Mouse (Mus musculus): Measurements from ENCODE around the gene Npas1. TPM values are rescaled to one million over a fixed set of nuclear protein-coding genes. Genes with fewer than 3 reads are reported as not detected.

Npas1 gene
- total and polyA plus RNA-seq, 3 experiments = 0.05 TPM; not detected in 2

DNA sequence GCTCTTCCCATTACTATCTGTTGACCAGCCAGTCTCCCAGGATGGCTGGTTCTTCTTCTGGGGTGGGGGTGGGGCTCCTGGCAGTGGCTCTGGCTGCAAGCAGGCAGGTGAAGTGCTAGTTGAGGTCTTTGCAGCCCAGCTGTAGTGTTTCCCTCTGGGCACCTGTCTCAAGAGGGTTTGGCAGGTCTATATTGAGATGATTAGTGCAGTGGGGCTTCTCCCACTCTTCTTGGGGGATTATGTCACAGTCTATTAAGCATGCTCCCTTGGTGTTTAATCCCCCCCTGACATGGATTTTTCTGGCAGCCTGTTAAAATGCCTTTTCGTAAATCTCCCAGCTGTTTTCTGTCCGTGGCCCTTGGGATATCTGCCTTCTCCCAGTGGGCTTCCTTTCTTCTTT, 64.6 kb downstream of the Npas1 start:
- Histone ChIP-seq H3K36me3 (replicated peaks) (peaks cover 96% of the 10 kb centered on the region), H3K4me1 (ENCODE audit: insufficient read depth, low read depth, low read length) (peaks cover 69% of the 10 kb centered on the region), H3K27me3 (ENCODE audit: insufficient read depth, low read length) (no peaks in the 10 kb centered on the region), H3K9me3 (replicated peaks) (no peaks in the 10 kb centered on the region), H3K4me3 (ENCODE audit: low read depth, low read length) (no peak overlapping the region)
- no peak for TF ChIP-seq GATA1 (IDR thresholded peaks at IDR 0.05; ENCODE audit: borderline replicate concordance, low read length)
- TF ChIP-seq CTCF (IDR thresholded peaks at IDR 0.05; ENCODE audit: low read depth, low read length) = no peak
- no peak for TF ChIP-seq TAL1 (conservative IDR thresholded peaks at IDR 0.05; ENCODE audit: low read depth, low read length)
- TF ChIP-seq POLR2AphosphoS5 (IDR thresholded peaks at IDR 0.05; ENCODE audit: insufficient replicate concordance, low read depth, low read length) = no peak
- no peak for TF ChIP-seq GATA2 (IDR thresholded peaks at IDR 0.05; ENCODE audit: borderline replicate concordance, low read depth, low read length)
- DNase-seq (ENCODE audit: low spot score) = no peak
- no peak for ATAC-seq (ENCODE audit: extremely low read depth, insufficient number of reproducible peaks, low FRiP score, poor library complexity, severe bottlenecking)

DNA sequence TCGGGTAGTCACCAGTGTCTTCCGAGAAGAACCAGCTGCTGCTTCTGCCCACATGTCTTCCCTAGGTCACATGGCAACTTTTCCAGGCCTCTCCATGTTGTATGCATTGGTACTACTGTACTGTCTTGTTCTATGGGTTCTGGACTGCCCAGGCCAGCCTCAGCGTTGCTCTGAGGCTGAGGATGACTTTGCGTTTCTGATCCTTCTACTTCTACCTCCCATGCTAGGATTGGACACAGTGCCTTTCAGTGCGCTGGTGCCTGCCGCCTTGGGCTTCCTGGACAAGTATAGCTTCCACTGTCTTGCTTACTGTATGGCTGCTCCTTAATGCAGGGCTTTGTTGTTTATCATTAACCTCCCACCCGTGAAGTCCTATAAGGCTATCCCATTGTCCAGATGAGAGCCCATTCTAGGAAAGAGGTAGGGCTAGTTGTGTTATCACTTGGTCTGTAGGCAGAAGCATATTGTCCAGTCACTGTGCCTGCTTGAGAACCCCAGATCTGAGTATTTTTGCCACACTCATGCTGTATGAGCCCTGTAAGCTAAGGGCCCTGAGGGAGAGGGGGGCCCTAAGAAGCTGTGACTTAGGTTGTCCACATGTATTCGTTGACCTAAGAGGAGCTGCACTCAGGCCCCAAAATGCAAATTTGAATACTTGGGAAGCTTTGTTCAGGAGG, 65.2 kb downstream of the Npas1 start:
- no peak for ATAC-seq (ENCODE audit: extremely low read depth, insufficient number of reproducible peaks, low FRiP score, poor library complexity, severe bottlenecking)
- no peaks in the 10 kb centered on the region for H3K27me3 ChIP-seq (ENCODE audit: insufficient read depth, low read length)
- no peak for DNase-seq (ENCODE audit: low spot score)
- H3K36me3 ChIP-seq (replicated peaks) = peaks cover 95% of the 10 kb centered on the region
- TF ChIP-seq TAL1 (conservative IDR thresholded peaks at IDR 0.05; ENCODE audit: low read depth, low read length) = no peak
- no peak overlapping the region for H3K4me3 ChIP-seq (ENCODE audit: low read depth, low read length)
- H3K4me1 ChIP-seq (ENCODE audit: insufficient read depth, low read depth, low read length) = peaks cover 74% of the 10 kb centered on the region
- H3K9me3 ChIP-seq (replicated peaks) = no peaks in the 10 kb centered on the region

DNA sequence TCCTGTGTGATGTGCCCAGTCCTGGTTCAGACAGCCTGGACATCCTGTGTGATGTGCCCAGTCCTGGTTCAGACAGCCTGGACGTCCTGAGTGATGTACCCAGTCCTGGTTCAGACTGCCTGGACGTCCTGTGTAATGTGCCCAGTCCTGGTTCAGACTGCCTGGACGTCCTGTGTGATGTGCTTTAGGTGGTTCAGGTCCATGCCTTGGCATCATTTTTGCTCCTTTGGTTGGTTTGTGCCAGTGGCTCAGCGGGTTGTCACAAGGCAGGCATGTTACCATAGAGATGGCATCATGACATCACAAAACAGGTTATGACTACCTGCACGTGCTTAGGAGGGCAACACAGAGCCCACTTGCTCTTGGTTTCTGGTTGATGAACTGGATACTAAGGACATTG, 66.4 kb downstream of the Npas1 start:
- peaks cover 76% of the 10 kb centered on the region for H3K4me1 ChIP-seq (ENCODE audit: insufficient read depth, low read depth, low read length)
- peaks cover 93% of the 10 kb centered on the region for H3K36me3 ChIP-seq (replicated peaks)
- no peak overlapping the region for H3K4me3 ChIP-seq (ENCODE audit: low read depth, low read length)

DNA sequence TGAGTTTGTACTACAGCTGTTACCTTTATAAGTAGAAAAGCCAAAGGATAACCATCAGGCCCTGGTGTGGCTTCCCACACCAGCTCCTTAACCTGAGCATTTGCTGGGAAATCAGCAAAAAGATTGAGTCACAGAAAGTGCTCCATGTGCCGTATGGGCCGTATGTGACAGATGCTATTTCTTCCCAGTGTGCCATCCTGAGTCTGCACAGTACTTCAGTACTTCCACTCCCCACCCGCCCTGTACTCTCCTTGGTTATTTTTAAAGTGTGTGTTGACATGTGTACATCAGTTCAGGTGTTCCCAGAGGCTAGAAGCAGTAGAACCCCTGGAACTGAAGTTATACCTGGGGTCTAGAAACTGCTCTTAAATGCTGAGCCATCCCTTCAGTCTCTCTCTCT, 70.5 kb downstream of the Npas1 start:
- Histone ChIP-seq H3K9me3 (replicated peaks) (no peaks in the 10 kb centered on the region), H3K4me3 (ENCODE audit: low read depth, low read length) (no peak overlapping the region), H3K4me1 (ENCODE audit: insufficient read depth, low read depth, low read length) (peaks cover 74% of the 10 kb centered on the region), H3K27me3 (ENCODE audit: insufficient read depth, low read length) (no peaks in the 10 kb centered on the region), H3K36me3 (replicated peaks) (peaks cover 80% of the 10 kb centered on the region)
- DNase-seq (ENCODE audit: low spot score) (no peak), ATAC-seq (ENCODE audit: extremely low read depth, insufficient number of reproducible peaks, low FRiP score, poor library complexity, severe bottlenecking) (no peak)
- TF ChIP-seq GATA1 (IDR thresholded peaks at IDR 0.05; ENCODE audit: borderline replicate concordance, low read length) (no peak), GATA2 (IDR thresholded peaks at IDR 0.05; ENCODE audit: borderline replicate concordance, low read depth, low read length) (no peak), CTCF (IDR thresholded peaks at IDR 0.05; ENCODE audit: low read depth, low read length) (no peak), TAL1 (conservative IDR thresholded peaks at IDR 0.05; ENCODE audit: low read depth, low read length) (no peak), POLR2AphosphoS5 (IDR thresholded peaks at IDR 0.05; ENCODE audit: insufficient replicate concordance, low read depth, low read length) (no peak)

More for the DNA sequence above, 66.4 kb downstream of the Npas1 start:
- Histone ChIP-seq H3K9me3 (replicated peaks) (no peaks in the 10 kb centered on the region), H3K27me3 (ENCODE audit: insufficient read depth, low read length) (no peaks in the 10 kb centered on the region)
- TF ChIP-seq GATA2 (IDR thresholded peaks at IDR 0.05; ENCODE audit: borderline replicate concordance, low read depth, low read length) (no peak), CTCF (IDR thresholded peaks at IDR 0.05; ENCODE audit: low read depth, low read length) (no peak), GATA1 (IDR thresholded peaks at IDR 0.05; ENCODE audit: borderline replicate concordance, low read length) (no peak), POLR2AphosphoS5 (IDR thresholded peaks at IDR 0.05; ENCODE audit: insufficient replicate concordance, low read depth, low read length) (no peak), TAL1 (conservative IDR thresholded peaks at IDR 0.05; ENCODE audit: low read depth, low read length) (no peak)
- no peak for ATAC-seq (ENCODE audit: extremely low read depth, insufficient number of reproducible peaks, low FRiP score, poor library complexity, severe bottlenecking)
- no peak for DNase-seq (ENCODE audit: low spot score)

Other genes starting within 250 kb of the Npas1 start
- 0.23 and 0.63 TPM in 2 replicates for gene C5ar2, start 233.6 kb downstream of the Npas1 start, total RNA-seq (2014; fragmentation: Nextera tagmentation)
- gene C5ar2, start 233.6 kb downstream of the Npas1 start, total RNA-seq (2017) = 0.12 and 0.27 TPM in 2 replicates
- gene C5ar2, start 233.6 kb downstream of the Npas1 start, polyA plus RNA-seq (2012) = 0.02 TPM in 2 replicates
- not detected in 2 replicates for gene C5ar1, start 218.2 kb downstream of the Npas1 start, total RNA-seq (2014; fragmentation: Nextera tagmentation)
- gene C5ar1, start 218.2 kb downstream of the Npas1 start, total RNA-seq (2017) = 0.16 and 0.64 TPM in 2 replicates
- not detected in 2 replicates for gene C5ar1, start 218.2 kb downstream of the Npas1 start, polyA plus RNA-seq (2012)
- gene Inafm1, start 204.1 kb downstream of the Npas1 start, total RNA-seq (2014; fragmentation: Nextera tagmentation) = 3.5 and 4.1 TPM in 2 replicates
- 18.8 and 23.1 TPM in 2 replicates for gene Inafm1, start 204.1 kb downstream of the Npas1 start, total RNA-seq (2017)
- gene Inafm1, start 204.1 kb downstream of the Npas1 start, polyA plus RNA-seq (2012) = 92.0 and 140 TPM in 2 replicates
- gene Ccdc9, start 190.9 kb downstream of the Npas1 start, total RNA-seq (2014; fragmentation: Nextera tagmentation) = 8.1 and 16.6 TPM in 2 replicates
- 58.0 and 66.0 TPM in 2 replicates for gene Ccdc9, start 190.9 kb downstream of the Npas1 start, total RNA-seq (2017)
- 133 and 136 TPM in 2 replicates for gene Ccdc9, start 190.9 kb downstream of the Npas1 start, polyA plus RNA-seq (2012)
- gene Bbc3, start 169.3 kb downstream of the Npas1 start, total RNA-seq (2014; fragmentation: Nextera tagmentation) = 10.2 and 15.8 TPM in 2 replicates
- gene Bbc3, start 169.3 kb downstream of the Npas1 start, total RNA-seq (2017) = 9.0 and 16.3 TPM in 2 replicates
- gene Bbc3, start 169.3 kb downstream of the Npas1 start, polyA plus RNA-seq (2012) = 209 and 355 TPM in 2 replicates
- 105 TPM in 2 replicates for gene Sae1, start 89.9 kb downstream of the Npas1 start, total RNA-seq (2014; fragmentation: Nextera tagmentation)
- 319 and 383 TPM in 2 replicates for gene Sae1, start 89.9 kb downstream of the Npas1 start, total RNA-seq (2017)
- 49.5 and 52.0 TPM in 2 replicates for gene Sae1, start 89.9 kb downstream of the Npas1 start, polyA plus RNA-seq (2012)
- 62.2 and 64.4 TPM in 2 replicates for gene Zc3h4, start 76.8 kb downstream of the Npas1 start, total RNA-seq (2014; fragmentation: Nextera tagmentation)
- gene Zc3h4, start 76.8 kb downstream of the Npas1 start, total RNA-seq (2017) = 18.6 and 23.7 TPM in 2 replicates
- gene Zc3h4, start 76.8 kb downstream of the Npas1 start, polyA plus RNA-seq (2012) = 179 and 193 TPM in 2 replicates
- 21.6 and 22.7 TPM in 2 replicates for gene Tmem160, start 24.9 kb downstream of the Npas1 start, total RNA-seq (2014; fragmentation: Nextera tagmentation)
- gene Tmem160, start 24.9 kb downstream of the Npas1 start, total RNA-seq (2017) = 23.9 and 35.0 TPM in 2 replicates
- gene Tmem160, start 24.9 kb downstream of the Npas1 start, polyA plus RNA-seq (2012) = 166 and 224 TPM in 2 replicates
- 12.2 and 14.4 TPM in 2 replicates for gene Arhgap35, start 137.3 kb upstream of the Npas1 start, total RNA-seq (2014; fragmentation: Nextera tagmentation)
- gene Arhgap35, start 137.3 kb upstream of the Npas1 start, total RNA-seq (2017) = 7.0 and 8.0 TPM in 2 replicates
- gene Arhgap35, start 137.3 kb upstream of the Npas1 start, polyA plus RNA-seq (2012) = 2.3 and 3.5 TPM in 2 replicates
- gene Ceacam15, start 198.0 kb upstream of the Npas1 start, total RNA-seq (2014; fragmentation: Nextera tagmentation) = not detected in 2 replicates
- 0.27 TPM in 1 of 2 replicates, not detected in the other for gene Ceacam15, start 198.0 kb upstream of the Npas1 start, total RNA-seq (2017)
- not detected in 2 replicates for gene Ceacam15, start 198.0 kb upstream of the Npas1 start, polyA plus RNA-seq (2012)
- not detected in 2 replicates for gene Ceacam9, start 244.2 kb upstream of the Npas1 start, total RNA-seq (2014; fragmentation: Nextera tagmentation)
- 0.06 and 0.49 TPM in 2 replicates for gene Ceacam9, start 244.2 kb upstream of the Npas1 start, total RNA-seq (2017)
- not detected in 2 replicates for gene Ceacam9, start 244.2 kb upstream of the Npas1 start, polyA plus RNA-seq (2012)

Measured in G1E (cell line).